Mouse (Mus musculus): Measurements from ENCODE around the gene Lyzl4. TPM values are rescaled to one million over a fixed set of nuclear protein-coding genes. Genes with fewer than 3 reads are reported as not detected.

Gene Lyzl4
- polyA plus RNA-seq, 1 experiment from 2014 or later = not detected

- ATAC-seq (ENCODE audit: insufficient read depth, low FRiP score, low TSS enrichment) (peak; percentile 16; the same call in 1 of the 2 replicates), DNase-seq (ENCODE audit: low spot score) (no peak)
- Histone ChIP-seq H3K9ac (ENCODE audit: low read length) (peak overlapping the region; percentile 55), H3K4me1 (ENCODE audit: control insufficient read depth, insufficient read depth, low read length) (peaks cover 6% of the 10 kb centered on the region), H3K4me3 (ENCODE audit: low read depth, low read length) (peak overlapping the region; percentile 46), H3K36me3 (ENCODE audit: control insufficient read depth, insufficient read depth, low read length) (no peaks in the 10 kb centered on the region), H3K4me2 (ENCODE audit: low read depth) (peak overlapping the region; percentile 84), H3K27ac (ENCODE audit: low read depth, low read length) (no peak overlapping the region), H3K27me3 (ENCODE audit: control insufficient read depth, insufficient read depth, low read length) (peaks cover 40% of the 10 kb centered on the region), H3K9me3 (ENCODE audit: control insufficient read depth, low read length) (no peaks in the 10 kb centered on the region)
- WGBS = 11% methylated on average over 27 of the region's 27 CpGs
These were observed 521 bp downstream of the Lyzl4 start for GRCm38 (mm10) chr9:121641235-121641915.

- H3K4me1 ChIP-seq (ENCODE audit: control insufficient read depth, insufficient read depth, low read length) = peaks cover 6% of the 10 kb centered on the region
- no peak for DNase-seq (ENCODE audit: low spot score)
- H3K4me2 ChIP-seq (ENCODE audit: low read depth) = no peak overlapping the region
- no peak overlapping the region for H3K9ac ChIP-seq (ENCODE audit: low read length)
- WGBS = 43% methylated on average over 16 of the region's 16 CpGs
- H3K36me3 ChIP-seq (ENCODE audit: control insufficient read depth, insufficient read depth, low read length) = no peaks in the 10 kb centered on the region
- no peaks in the 10 kb centered on the region for H3K9me3 ChIP-seq (ENCODE audit: control insufficient read depth, low read length)
- no peak for ATAC-seq (ENCODE audit: insufficient read depth, low FRiP score, low TSS enrichment)
- no peak overlapping the region for H3K4me3 ChIP-seq (ENCODE audit: low read depth, low read length)
- H3K27me3 ChIP-seq (ENCODE audit: control insufficient read depth, insufficient read depth, low read length) = peaks cover 40% of the 10 kb centered on the region
- no peak overlapping the region for H3K27ac ChIP-seq (ENCODE audit: low read depth, low read length)
These were observed 2.1 kb downstream of the Lyzl4 start for GRCm38 (mm10) chr9:121639790-121640189.

- Histone ChIP-seq H3K4me2 (ENCODE audit: low read depth) (no peak overlapping the region), H3K4me1 (ENCODE audit: control insufficient read depth, insufficient read depth, low read length) (no peaks in the 10 kb centered on the region), H3K9ac (ENCODE audit: low read length) (no peak overlapping the region), H3K9me3 (ENCODE audit: control insufficient read depth, low read length) (no peaks in the 10 kb centered on the region), H3K36me3 (ENCODE audit: control insufficient read depth, insufficient read depth, low read length) (no peaks in the 10 kb centered on the region), H3K27me3 (ENCODE audit: control insufficient read depth, insufficient read depth, low read length) (peaks cover 9% of the 10 kb centered on the region), H3K4me3 (ENCODE audit: low read depth, low read length) (no peak overlapping the region), H3K27ac (ENCODE audit: low read depth, low read length) (no peak overlapping the region)
- no peak for DNase-seq (ENCODE audit: low spot score)
- WGBS = 54% methylated on average over 7 of the region's 7 CpGs
- no peak for ATAC-seq (ENCODE audit: insufficient read depth, low FRiP score, low TSS enrichment)
These were observed 5.9 kb downstream of the Lyzl4 start for GRCm38 (mm10) chr9:121635835-121636576.

GRCm38 (mm10) chr9:121633306-121633705 lies 8.6 kb downstream of the Lyzl4 start:
- no peak overlapping the region for H3K4me2 ChIP-seq (ENCODE audit: low read depth)
- no peak for ATAC-seq (ENCODE audit: insufficient read depth, low FRiP score, low TSS enrichment)
- 83% methylated on average over 6 of the region's 6 CpGs for WGBS
- no peak overlapping the region for H3K4me3 ChIP-seq (ENCODE audit: low read depth, low read length)
- DNase-seq (ENCODE audit: low spot score) = no peak
- no peaks in the 10 kb centered on the region for H3K27me3 ChIP-seq (ENCODE audit: control insufficient read depth, insufficient read depth, low read length)
- no peaks in the 10 kb centered on the region for H3K9me3 ChIP-seq (ENCODE audit: control insufficient read depth, low read length)
- no peak overlapping the region for H3K27ac ChIP-seq (ENCODE audit: low read depth, low read length)
- no peaks in the 10 kb centered on the region for H3K36me3 ChIP-seq (ENCODE audit: control insufficient read depth, insufficient read depth, low read length)
- H3K4me1 ChIP-seq (ENCODE audit: control insufficient read depth, insufficient read depth, low read length) = no peaks in the 10 kb centered on the region
- H3K9ac ChIP-seq (ENCODE audit: low read length) = no peak overlapping the region

GRCm38 (mm10) chr9:121632891-121633290 lies 9.0 kb downstream of the Lyzl4 start:
- 86% methylated on average over 10 of the region's 10 CpGs for WGBS

GRCm38 (mm10) chr9:121631946-121632345 lies 9.9 kb downstream of the Lyzl4 start:
- H3K9me3 ChIP-seq (ENCODE audit: control insufficient read depth, low read length) = no peaks in the 10 kb centered on the region
- no peaks in the 10 kb centered on the region for H3K27me3 ChIP-seq (ENCODE audit: control insufficient read depth, insufficient read depth, low read length)
- H3K27ac ChIP-seq (ENCODE audit: low read depth, low read length) = no peak overlapping the region
- no peak overlapping the region for H3K4me2 ChIP-seq (ENCODE audit: low read depth)
- ATAC-seq (ENCODE audit: insufficient read depth, low FRiP score, low TSS enrichment) = no peak
- H3K9ac ChIP-seq (ENCODE audit: low read length) = no peak overlapping the region
- 64% methylated on average over 4 of the region's 4 CpGs for WGBS
- no peaks in the 10 kb centered on the region for H3K4me1 ChIP-seq (ENCODE audit: control insufficient read depth, insufficient read depth, low read length)
- no peaks in the 10 kb centered on the region for H3K36me3 ChIP-seq (ENCODE audit: control insufficient read depth, insufficient read depth, low read length)
- DNase-seq (ENCODE audit: low spot score) = no peak
- H3K4me3 ChIP-seq (ENCODE audit: low read depth, low read length) = no peak overlapping the region

More at GRCm38 (mm10) chr9:121632891-121633290, 9.0 kb downstream of the Lyzl4 start:
- ATAC-seq (ENCODE audit: insufficient read depth, low FRiP score, low TSS enrichment) (no peak), DNase-seq (ENCODE audit: low spot score) (no peak)
- Histone ChIP-seq H3K9ac (ENCODE audit: low read length) (no peak overlapping the region), H3K9me3 (ENCODE audit: control insufficient read depth, low read length) (no peaks in the 10 kb centered on the region), H3K27me3 (ENCODE audit: control insufficient read depth, insufficient read depth, low read length) (no peaks in the 10 kb centered on the region), H3K4me1 (ENCODE audit: control insufficient read depth, insufficient read depth, low read length) (no peaks in the 10 kb centered on the region), H3K27ac (ENCODE audit: low read depth, low read length) (no peak overlapping the region), H3K4me2 (ENCODE audit: low read depth) (no peak overlapping the region), H3K36me3 (ENCODE audit: control insufficient read depth, insufficient read depth, low read length) (no peaks in the 10 kb centered on the region), H3K4me3 (ENCODE audit: low read depth, low read length) (no peak overlapping the region)

- ATAC-seq (ENCODE audit: insufficient read depth, low FRiP score, low TSS enrichment) (no peak), DNase-seq (ENCODE audit: low spot score) (no peak)
- Histone ChIP-seq H3K4me1 (ENCODE audit: control insufficient read depth, insufficient read depth, low read length) (no peaks in the 10 kb centered on the region), H3K4me3 (ENCODE audit: low read depth, low read length) (no peak overlapping the region), H3K4me2 (ENCODE audit: low read depth) (no peak overlapping the region), H3K36me3 (ENCODE audit: control insufficient read depth, insufficient read depth, low read length) (no peaks in the 10 kb centered on the region), H3K27me3 (ENCODE audit: control insufficient read depth, insufficient read depth, low read length) (no peaks in the 10 kb centered on the region), H3K27ac (ENCODE audit: low read depth, low read length) (no peak overlapping the region), H3K9me3 (ENCODE audit: control insufficient read depth, low read length) (no peaks in the 10 kb centered on the region), H3K9ac (ENCODE audit: low read length) (no peak overlapping the region)
- WGBS = 93% methylated on average over 1 of the region's 1 CpGs
These were observed 11.3 kb downstream of the Lyzl4 start for GRCm38 (mm10) chr9:121630627-121631026.

GRCm38 (mm10) chr9:121624920-121625319 lies 17.0 kb downstream of the Lyzl4 start:
- H3K27me3 ChIP-seq (ENCODE audit: control insufficient read depth, insufficient read depth, low read length) = no peaks in the 10 kb centered on the region
- H3K36me3 ChIP-seq (ENCODE audit: control insufficient read depth, insufficient read depth, low read length) = no peaks in the 10 kb centered on the region
- DNase-seq (ENCODE audit: low spot score) (no peak), ATAC-seq (ENCODE audit: insufficient read depth, low FRiP score, low TSS enrichment) (no peak)
- no peak overlapping the region for H3K27ac ChIP-seq (ENCODE audit: low read depth, low read length)
- H3K9me3 ChIP-seq (ENCODE audit: control insufficient read depth, low read length) = no peaks in the 10 kb centered on the region
- no peaks in the 10 kb centered on the region for H3K4me1 ChIP-seq (ENCODE audit: control insufficient read depth, insufficient read depth, low read length)
- H3K4me3 ChIP-seq (ENCODE audit: low read depth, low read length) = no peak overlapping the region
- H3K4me2 ChIP-seq (ENCODE audit: low read depth) = no peak overlapping the region
- WGBS = 88% methylated on average over 2 of the region's 2 CpGs
- H3K9ac ChIP-seq (ENCODE audit: low read length) = no peak overlapping the region

- no peak overlapping the region for H3K4me3 ChIP-seq (ENCODE audit: low read depth, low read length)
- WGBS = 90% methylated on average over 4 of the region's 4 CpGs
- H3K36me3 ChIP-seq (ENCODE audit: control insufficient read depth, insufficient read depth, low read length) = no peaks in the 10 kb centered on the region
- ATAC-seq (ENCODE audit: insufficient read depth, low FRiP score, low TSS enrichment) (no peak), DNase-seq (ENCODE audit: low spot score) (no peak)
- no peaks in the 10 kb centered on the region for H3K27me3 ChIP-seq (ENCODE audit: control insufficient read depth, insufficient read depth, low read length)
- H3K4me2 ChIP-seq (ENCODE audit: low read depth) = no peak overlapping the region
- no peak overlapping the region for H3K9ac ChIP-seq (ENCODE audit: low read length)
- no peaks in the 10 kb centered on the region for H3K4me1 ChIP-seq (ENCODE audit: control insufficient read depth, insufficient read depth, low read length)
- no peak overlapping the region for H3K27ac ChIP-seq (ENCODE audit: low read depth, low read length)
- H3K9me3 ChIP-seq (ENCODE audit: control insufficient read depth, low read length) = no peaks in the 10 kb centered on the region
These were observed 18.7 kb downstream of the Lyzl4 start for GRCm38 (mm10) chr9:121623235-121623634.
